Mouse (Mus musculus): ENCODE data around the gene A630095N17Rik.

DNA sequence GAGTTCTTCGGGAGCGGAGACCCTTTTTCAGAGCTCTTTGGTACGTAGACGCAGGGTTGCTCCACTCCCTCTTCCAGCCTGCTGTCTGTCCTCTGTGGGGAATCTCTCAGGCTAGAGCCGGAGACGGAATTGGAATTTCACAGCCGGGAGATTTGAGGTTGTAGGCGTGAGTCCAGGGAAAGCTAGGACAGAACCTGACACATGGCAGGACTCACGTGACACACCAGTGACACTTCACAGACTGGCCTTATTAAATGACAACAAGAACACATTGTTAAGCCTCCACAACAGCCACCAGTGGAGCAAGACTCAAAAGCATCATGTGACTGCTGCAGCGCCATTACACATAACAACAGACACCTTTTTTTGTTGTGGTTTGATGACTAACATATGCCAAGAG, 7.7 kb upstream of the A630095N17Rik start:
- no peak for TF ChIP-seq CTCF (IDR thresholded peaks at IDR 0.05)
- TF ChIP-seq EP300 (IDR thresholded peaks at IDR 0.05), result no peak
